Mouse (Mus musculus): ENCODE measurements around the gene Khsrp.

Gene Khsrp

GRCm38 (mm10) chr17:57029691-57030090 lies 1.6 kb downstream of the Khsrp start:
- DNase-seq (ENCODE audit: low spot score), result peak; percentile 20

- no peak for DNase-seq (ENCODE audit: low spot score)
Measured at GRCm38 (mm10) chr17:57027471-57027870, 3.9 kb downstream of the Khsrp start.

GRCm38 (mm10) chr17:57020960-57021359 lies 10.4 kb downstream of the Khsrp start:
- DNase-seq (ENCODE audit: low spot score), result no peak

- DNase-seq (ENCODE audit: low spot score), result no peak
Measured at GRCm38 (mm10) chr17:57019693-57020092, 11.6 kb downstream of the Khsrp start.

- no peak for DNase-seq (ENCODE audit: low spot score)
Measured at GRCm38 (mm10) chr17:57012245-57012795, 19.0 kb downstream of the Khsrp start.

- peak; percentile 100 for DNase-seq (ENCODE audit: low spot score)
Measured at GRCm38 (mm10) chr17:57011236-57012141, 19.8 kb downstream of the Khsrp start, which contains the start of the genes Gtf2f1 and Gm17949. Gtf2f1 (minus strand) TSS chr17:57011288. Gm17949 (plus strand) TSS chr17:57011469.

- DNase-seq (ENCODE audit: low spot score), result no peak
Measured at GRCm38 (mm10) chr17:57010911-57011235, 20.4 kb downstream of the Khsrp start.

GRCm38 (mm10) chr17:57007137-57007905 lies 24.0 kb downstream of the Khsrp start:
- DNase-seq (ENCODE audit: low spot score), result no peak

GRCm38 (mm10) chr17:57003994-57004393 lies 27.3 kb downstream of the Khsrp start:
- no peak for DNase-seq (ENCODE audit: low spot score)

- DNase-seq (ENCODE audit: low spot score), result no peak
Measured at GRCm38 (mm10) chr17:57001228-57001627, 30.1 kb downstream of the Khsrp start.

GRCm38 (mm10) chr17:56999968-57000609 lies 31.2 kb downstream of the Khsrp start, which contains the start of gene Pspn:
Pspn (minus strand) TSS chr17:57000018.
- DNase-seq (ENCODE audit: low spot score), result no peak

GRCm38 (mm10) chr17:56999414-56999813 lies 31.9 kb downstream of the Khsrp start:
- no peak for DNase-seq (ENCODE audit: low spot score)

GRCm38 (mm10) chr17:56997029-56997667 lies 34.2 kb downstream of the Khsrp start, which contains the start of gene Alkbh7:
Alkbh7 (plus strand) TSS chr17:56997339.
- DNase-seq (ENCODE audit: low spot score), result peak; percentile 99

- no peak for DNase-seq (ENCODE audit: low spot score)
Measured at GRCm38 (mm10) chr17:56996506-56996905, 34.8 kb downstream of the Khsrp start.

GRCm38 (mm10) chr17:56995046-56995445 lies 36.3 kb downstream of the Khsrp start:
- no peak for DNase-seq (ENCODE audit: low spot score)

GRCm38 (mm10) chr17:56990966-56991365 lies 40.4 kb downstream of the Khsrp start:
- no peak for DNase-seq (ENCODE audit: low spot score)

- DNase-seq (ENCODE audit: low spot score), result peak; percentile 98
Measured at GRCm38 (mm10) chr17:56990115-56990746, 41.1 kb downstream of the Khsrp start, which contains the start of gene Clpp. Clpp (plus strand) TSS chr17:56990305.

- peak; percentile 94 for DNase-seq (ENCODE audit: low spot score)
Measured at GRCm38 (mm10) chr17:56989467-56990114, 41.7 kb downstream of the Khsrp start.

- no peak for DNase-seq (ENCODE audit: low spot score)
Measured at GRCm38 (mm10) chr17:56988921-56989430, 42.3 kb downstream of the Khsrp start.

- no peak for DNase-seq (ENCODE audit: low spot score)
Measured at GRCm38 (mm10) chr17:56988441-56988840, 42.9 kb downstream of the Khsrp start.

Measured in embryo, embryonic 10 days (tissue).